Mouse (Mus musculus) neural tube, embryonic 11.5 days (tissue): ENCODE results near the gene Phf23. TPM values are rescaled to one million over a fixed set of nuclear protein-coding genes. Genes with fewer than 3 reads are reported as not detected.

Source experiments
- ATAC-seq: fragments of 200-750 bp; cut with Nextera tagmentation; 2 replicates; pipeline ENCODE4 v1.8.0; 2017; ENCODE audit warnings: moderate number of reproducible peaks, mild to moderate bottlenecking, moderate TSS enrichment, moderate library complexity; ENCODE audit not compliant: insufficient read depth, low FRiP score, low TSS enrichment
- DNase-seq: peaks from one replicate; pipeline ENCODE4 v3.0.0-alpha.2; 2015; ENCODE audit warnings: low spot score
- H3K27ac ChIP-seq: fragments of 300-500 bp; sonication (generic); 2 replicates; pipeline ENCODE4 v1.5.1; 2014; ENCODE audit warnings: low read depth, mild to moderate bottlenecking, low read length
- H3K27me3 ChIP-seq: fragments of 300-500 bp; sonication (generic); 2 replicates; pipeline ENCODE4 v1.6.1; 2014; ENCODE audit warnings: mild to moderate bottlenecking, low read length, mixed read lengths; ENCODE audit not compliant: control insufficient read depth, insufficient read depth
- H3K36me3 ChIP-seq: fragments of 300-500 bp; sonication (generic); 2 replicates; pipeline ENCODE4 v1.6.1; 2014; ENCODE audit warnings: mild to moderate bottlenecking, low read length, moderate library complexity, mixed read lengths; ENCODE audit not compliant: control insufficient read depth, insufficient read depth
- H3K4me1 ChIP-seq: fragments of 300-500 bp; sonication (generic); 2 replicates; pipeline ENCODE4 v1.6.1; 2014; ENCODE audit warnings: low read length, mixed read lengths; ENCODE audit not compliant: control insufficient read depth, insufficient read depth
- H3K4me2 ChIP-seq: fragments of 300-500 bp; sonication (generic); 2 replicates; pipeline ENCODE4 v1.6.1; 2014; ENCODE audit warnings: low read depth, mild to moderate bottlenecking, moderate library complexity
- H3K4me3 ChIP-seq: fragments of 300-500 bp; sonication (generic); 2 replicates; pipeline ENCODE4 v1.5.1; 2014; ENCODE audit warnings: low read depth, low read length
- H3K9ac ChIP-seq: fragments of 300-500 bp; sonication (generic); 2 replicates; pipeline ENCODE4 v1.6.1; 2014; ENCODE audit warnings: mild to moderate bottlenecking, low read length
- H3K9me3 ChIP-seq: fragments of 300-500 bp; sonication (generic); 2 replicates; pipeline ENCODE4 v1.6.1; 2016; ENCODE audit warnings: low read length; ENCODE audit not compliant: control insufficient read depth
- WGBS: fragments of 180-500 bp; shearing (Covaris S2); extraction: QIAGEN DNeasy Blood & Tissue Kit; methylation state at CpG from one replicate; pipeline ENCODE4 v1.1.7; 2014; 5-methylcytosine and 5-hydroxymethylcytosine counted together
- polyA plus RNA-seq: library from polyadenylated mRNA; unstranded; fragments of >200 nt; fragmentation: Nextera tagmentation; extraction: Ambion mirVana; gene quantifications from 2 replicates; pipeline ENCODE4 v1.2.1, GENCODE M21; 2014

Gene Phf23
- polyA plus RNA-seq, 1 experiment from 2014 or later: 57.6 TPM

DNA sequence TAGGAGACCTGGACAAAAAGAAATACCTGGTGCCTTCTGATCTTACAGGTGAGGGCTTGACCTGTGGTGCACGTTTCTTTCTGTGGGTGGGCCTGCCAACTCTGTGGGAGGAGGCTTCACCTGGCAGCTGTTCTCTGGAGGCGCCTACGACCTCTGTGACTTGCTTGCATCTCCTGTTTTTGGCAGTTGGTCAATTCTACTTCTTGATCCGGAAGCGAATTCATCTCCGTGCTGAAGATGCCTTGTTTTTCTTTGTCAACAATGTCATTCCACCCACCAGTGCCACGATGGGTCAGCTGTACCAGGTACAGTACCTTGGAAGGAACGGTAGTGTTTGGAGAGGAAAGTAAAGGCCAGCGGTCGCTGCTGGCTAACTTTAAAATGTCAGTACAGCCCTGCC is 3.2 kb upstream of the Phf23 start:
- ATAC-seq (no peak), DNase-seq (no peak)
- 89% methylated on average over 10 of the region's 10 CpGs for WGBS
- Histone ChIP-seq H3K27ac (no peak overlapping the region), H3K36me3 (peaks cover 10% of the 10 kb centered on the region), H3K9ac (peak overlapping the region; percentile 8; the same call in 1 of the 2 replicates), H3K4me1 (peaks cover 7% of the 10 kb centered on the region), H3K27me3 (no peaks in the 10 kb centered on the region), H3K4me2 (peak overlapping the region; percentile 59), H3K4me3 (peak overlapping the region; percentile 61), H3K9me3 (no peaks in the 10 kb centered on the region)

DNA sequence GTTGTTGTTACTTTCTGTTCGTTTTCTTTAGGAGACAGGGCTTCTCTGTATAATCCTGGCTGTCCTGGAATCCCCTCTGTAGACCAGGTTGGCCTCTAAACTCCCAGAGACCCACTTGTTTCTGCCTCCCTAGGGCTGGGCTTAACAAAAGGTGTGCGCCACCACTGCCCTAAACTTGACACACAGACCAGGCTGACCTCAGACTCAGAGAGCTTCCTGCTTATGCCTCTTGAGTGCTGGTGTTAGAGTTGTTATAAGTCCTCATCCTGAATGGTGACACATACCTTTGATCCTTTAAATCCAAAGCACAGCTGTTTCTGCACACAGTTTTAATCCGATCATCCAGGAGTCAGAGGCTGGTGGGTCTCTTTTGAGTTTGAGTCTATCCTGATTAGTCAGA is 2.6 kb upstream of the Phf23 start:
- DNase-seq (no peak), ATAC-seq (no peak)
- H3K9me3 ChIP-seq: no peaks in the 10 kb centered on the region
- peaks cover 12% of the 10 kb centered on the region for H3K4me1 ChIP-seq
- no peak overlapping the region for H3K9ac ChIP-seq
- no peak overlapping the region for H3K4me2 ChIP-seq
- WGBS: 92% methylated on average over 3 of the region's 3 CpGs
- 0 out of 2 replicates have a peak overlapping the region, but pooled peaks have one; percentile 61 for H3K4me3 ChIP-seq
- peaks cover 10% of the 10 kb centered on the region for H3K36me3 ChIP-seq
- H3K27me3 ChIP-seq: no peaks in the 10 kb centered on the region
- H3K27ac ChIP-seq: no peak overlapping the region

GRCm38 (mm10) chr11:69994401-69995090 is 1.0 kb upstream of the Phf23 start:
- H3K4me1 ChIP-seq: peaks cover 12% of the 10 kb centered on the region
- WGBS: 88% methylated on average over 11 of the region's 11 CpGs
- H3K9me3 ChIP-seq: no peaks in the 10 kb centered on the region
- H3K27ac ChIP-seq: no peak overlapping the region
- H3K36me3 ChIP-seq: peaks cover 19% of the 10 kb centered on the region
- H3K9ac ChIP-seq: no peak overlapping the region
- no peak overlapping the region for H3K4me2 ChIP-seq
- H3K4me3 ChIP-seq: peak overlapping the region; percentile 2; the same call in 1 of the 2 replicates
- DNase-seq (no peak), ATAC-seq (no peak)
- H3K27me3 ChIP-seq: no peaks in the 10 kb centered on the region

DNA sequence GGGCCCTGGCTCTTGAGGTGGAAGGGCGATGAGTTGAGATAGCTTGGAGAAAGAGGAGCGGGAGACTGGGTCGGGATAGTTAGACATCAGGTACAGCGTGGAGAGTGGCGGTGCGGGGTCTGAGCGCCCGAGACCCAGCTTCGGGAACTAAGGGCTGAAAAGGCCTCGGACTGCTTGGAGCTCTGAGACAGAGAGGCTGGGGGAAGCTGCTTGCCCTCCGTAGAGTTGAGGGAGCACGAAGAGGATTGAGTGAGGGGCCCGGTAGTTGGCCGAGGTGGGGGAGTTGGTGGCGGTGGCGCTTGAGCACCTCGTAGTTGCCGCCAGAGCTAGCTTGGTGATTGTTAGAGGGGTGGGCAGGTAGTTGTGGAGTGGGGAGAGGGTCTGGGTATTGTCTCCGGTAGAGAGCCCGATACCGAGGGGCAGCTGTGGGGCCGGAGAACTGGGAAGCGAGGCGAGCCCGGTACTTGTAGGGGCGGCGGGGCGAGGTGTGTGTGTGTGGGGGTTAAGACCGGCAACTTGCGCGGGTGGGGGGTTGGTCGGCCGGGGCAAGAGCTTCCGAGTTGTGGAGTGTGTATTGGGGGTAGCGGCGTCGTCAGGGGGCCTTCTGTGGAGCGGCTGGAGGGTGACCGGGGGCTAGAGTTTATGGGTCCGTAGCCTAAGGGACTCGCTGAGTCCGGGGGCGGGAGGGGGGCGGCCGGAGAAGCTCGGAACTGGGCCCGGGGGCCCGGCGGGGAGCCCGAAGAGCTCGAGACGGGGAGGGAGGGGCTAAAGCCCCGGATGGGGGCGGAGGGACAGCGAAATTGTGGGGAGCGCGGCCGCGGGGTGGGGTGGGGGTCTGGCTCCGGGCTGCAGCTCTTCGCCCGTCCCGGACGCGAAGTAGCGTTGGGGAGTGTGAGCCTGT is 834 bp downstream of the Phf23 start:
- Histone ChIP-seq H3K4me1 (peaks cover 13% of the 10 kb centered on the region), H3K27ac (peak overlapping the region; percentile 96), H3K9ac (peak overlapping the region; percentile 93), H3K9me3 (no peaks in the 10 kb centered on the region), H3K36me3 (peaks cover 20% of the 10 kb centered on the region), H3K4me3 (peak overlapping the region; percentile 95), H3K27me3 (no peaks in the 10 kb centered on the region), H3K4me2 (peak overlapping the region; percentile 48)
- under 1% methylated on average over 55 of the region's 66 CpGs for WGBS
- ATAC-seq (peak; percentile 1; the same call in 1 of the 2 replicates), DNase-seq (peak; percentile 36)

DNA sequence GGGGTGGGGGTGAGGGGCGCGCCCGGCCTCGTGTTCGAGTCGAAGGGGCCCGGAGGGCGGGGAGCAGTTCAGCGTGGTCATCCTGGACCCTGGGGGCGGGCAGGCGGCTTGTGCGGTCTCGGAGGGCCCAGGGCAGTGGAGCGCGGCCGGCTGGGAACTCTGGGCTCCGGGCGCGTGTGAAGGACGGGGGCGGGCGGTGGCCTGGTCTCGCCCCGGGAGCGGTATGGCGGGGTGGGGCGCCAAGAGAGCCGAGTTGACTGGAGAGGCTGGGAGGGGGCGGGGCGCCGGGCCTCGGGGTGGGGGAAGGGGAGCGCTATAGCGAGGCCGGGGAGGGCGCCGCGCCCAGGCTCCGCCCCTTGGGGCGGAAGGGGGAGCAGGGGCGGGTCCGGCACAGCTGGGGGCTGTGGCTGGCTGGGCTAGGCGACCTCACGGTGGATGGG is 1.5 kb downstream of the Phf23 start:
- H3K9me3 ChIP-seq: no peaks in the 10 kb centered on the region
- H3K27ac ChIP-seq: peak overlapping the region; percentile 96
- H3K36me3 ChIP-seq: peaks cover 20% of the 10 kb centered on the region
- ATAC-seq (0 out of 2 replicates have a peak, but pooled peaks have one; percentile 7), DNase-seq (peak; percentile 86)
- H3K9ac ChIP-seq: peak overlapping the region; percentile 93
- H3K27me3 ChIP-seq: no peaks in the 10 kb centered on the region
- H3K4me2 ChIP-seq: peak overlapping the region; percentile 48
- H3K4me3 ChIP-seq: peak overlapping the region; percentile 95
- peaks cover 19% of the 10 kb centered on the region for H3K4me1 ChIP-seq
- whole genome bisulfite sequencing: 0% methylated on average over 5 of the region's 44 CpGs

GRCm38 (mm10) chr11:69998567-69999491 is 3.3 kb downstream of the Phf23 start:
- peak overlapping the region; percentile 5; the same call in 1 of the 2 replicates for H3K4me3 ChIP-seq
- 93% methylated on average over 27 of the region's 27 CpGs for WGBS
- DNase-seq: no peak
- no peaks in the 10 kb centered on the region for H3K27me3 ChIP-seq
- H3K4me2 ChIP-seq: no peak overlapping the region
- H3K9ac ChIP-seq: no peak overlapping the region
- H3K27ac ChIP-seq: no peak overlapping the region
- peaks cover 18% of the 10 kb centered on the region for H3K4me1 ChIP-seq
- ATAC-seq: no peak
- peaks cover 20% of the 10 kb centered on the region for H3K36me3 ChIP-seq
- no peaks in the 10 kb centered on the region for H3K9me3 ChIP-seq

- Histone ChIP-seq H3K4me2 (no peak overlapping the region), H3K27me3 (no peaks in the 10 kb centered on the region), H3K9me3 (no peaks in the 10 kb centered on the region), H3K4me1 (peaks cover 18% of the 10 kb centered on the region), H3K4me3 (peak overlapping the region; percentile 74), H3K9ac (no peak overlapping the region), H3K36me3 (peaks cover 16% of the 10 kb centered on the region), H3K27ac (no peak overlapping the region)
- DNase-seq (no peak), ATAC-seq (no peak)
- 74% methylated on average over 8 of the region's 8 CpGs for WGBS
Observed at GRCm38 (mm10) chr11:69999666-70000065, 4.1 kb downstream of the Phf23 start.

- Histone ChIP-seq H3K9me3 (no peaks in the 10 kb centered on the region), H3K4me1 (peaks cover 18% of the 10 kb centered on the region), H3K4me2 (peak within 1 kb of the TSS; percentile 83), H3K36me3 (peaks cover 19% of the 10 kb centered on the region), H3K27ac (peak within 1 kb of the TSS; percentile 80), H3K4me3 (peak within 1 kb of the TSS; percentile 74), H3K27me3 (no peaks in the 10 kb centered on the region), H3K9ac (peak within 1 kb of the TSS; percentile 67)
- ATAC-seq (peak; percentile 59), DNase-seq (peak; percentile 94)
- WGBS: under 1% methylated on average over 48 of the region's 48 CpGs
Observed at GRCm38 (mm10) chr11:70000396-70000898, 4.9 kb downstream of the Phf23 start, which contains the start of gene Dvl2. Gene Dvl2, plus strand, starts transcription at chr11:70000595.
